Comparison of ENCODE assay signal across 11 mouse cellular contexts in genomic region chr16:63817606-63818005, GRCm38 (mm10). TPM values are rescaled to one million over a fixed set of nuclear protein-coding genes. Genes with fewer than 3 reads are reported as not detected.
DNase-seq lines count a peak whose midpoint lies in the region; ATAC-seq and TF ChIP-seq lines count a peak whose summit lies in the region.
"Had no signal": no experiment of that assay in that cellular context is flagged by ENCODE, and none has a peak within 500 bp of the region (broad histone marks: within the 10 kb centered on the region; RNA-seq: fewer than 3 reads in every experiment).

No protein-coding gene starts in this region.

- no peaks in the 10 kb centered on the region for H3K36me3 ChIP-seq in midbrain, embryonic 12.5 days
- no peaks in the 10 kb centered on the region for H3K36me3 ChIP-seq in midbrain, embryonic 15.5 days (replicated peaks)
- no peaks in the 10 kb centered on the region for H3K36me3 ChIP-seq in intestine, embryonic 16.5 days (ENCODE audit: control insufficient read depth, insufficient read depth, low read length)
- no peaks in the 10 kb centered on the region for H3K36me3 ChIP-seq in stomach, postnatal 0 days (ENCODE audit: control insufficient read depth, insufficient read depth, low read length)
- H3K36me3 ChIP-seq: liver, embryonic 15.5 days had no signal

- no peak overlapping the region for H3K4me2 ChIP-seq in midbrain, embryonic 12.5 days (replicated peaks)
- H3K4me2 ChIP-seq in midbrain, embryonic 15.5 days: no peak overlapping the region
- no peak overlapping the region for H3K4me2 ChIP-seq in intestine, embryonic 16.5 days (ENCODE audit: low read depth, low read length)
- no peak overlapping the region; the same call in 1 of the 2 replicates for H3K4me2 ChIP-seq in stomach, postnatal 0 days (replicated peaks; ENCODE audit: low read depth)
- H3K4me2 ChIP-seq: liver, embryonic 15.5 days had no signal

- no peak for TF ChIP-seq EP300 in stomach, postnatal 0 days (optimal IDR thresholded peaks at IDR 0.05)

- TF ChIP-seq CTCF in stomach, postnatal 0 days (IDR thresholded peaks at IDR 0.05; ENCODE audit: low read depth): no peak

- no peak overlapping the region for H3K4me3 ChIP-seq in midbrain, embryonic 12.5 days
- no peak overlapping the region for H3K4me3 ChIP-seq in midbrain, embryonic 15.5 days
- H3K4me3 ChIP-seq in intestine, embryonic 16.5 days (ENCODE audit: low read length): no peak overlapping the region
- no peak overlapping the region for H3K4me3 ChIP-seq in stomach, postnatal 0 days (ENCODE audit: low read depth, low read length)
- H3K4me3 ChIP-seq: liver, embryonic 15.5 days had no signal

- 0 out of 2 replicates have a peak overlapping the region, but pooled peaks have one; percentile 20 for H3K27ac ChIP-seq in midbrain, embryonic 12.5 days (replicated peaks)
- H3K27ac ChIP-seq in midbrain, embryonic 15.5 days: no peak overlapping the region
- H3K27ac ChIP-seq in intestine, embryonic 16.5 days (ENCODE audit: low read length): 0 out of 2 replicates have a peak overlapping the region, but pooled peaks have one; percentile 9
- 0 out of 2 replicates have a peak overlapping the region, but pooled peaks have one; percentile 10 for H3K27ac ChIP-seq in stomach, postnatal 0 days (replicated peaks)
- H3K27ac ChIP-seq: liver, embryonic 15.5 days had no signal

- H3K27me3 ChIP-seq in midbrain, embryonic 12.5 days: no peaks in the 10 kb centered on the region
- H3K27me3 ChIP-seq in midbrain, embryonic 15.5 days (replicated peaks): no peaks in the 10 kb centered on the region
- H3K27me3 ChIP-seq in intestine, embryonic 16.5 days (replicated peaks; ENCODE audit: control insufficient read depth, insufficient read depth, low read length): no peaks in the 10 kb centered on the region
- no peaks in the 10 kb centered on the region for H3K27me3 ChIP-seq in stomach, postnatal 0 days (ENCODE audit: control insufficient read depth, insufficient read depth, low read length)
- H3K27me3 ChIP-seq: liver, embryonic 15.5 days; Patski had no signal

- ATAC-seq in frontal cortex, adult (ENCODE audit: low TSS enrichment): peak; percentile 83
- peak; percentile 53; the same call in 1 of the 2 replicates for ATAC-seq in midbrain, embryonic 12.5 days (ENCODE audit: low FRiP score, low read depth)
- no peak for ATAC-seq in midbrain, embryonic 15.5 days (replicated peaks)
- peak; percentile 40; the same call in 1 of the 2 replicates for ATAC-seq in intestine, embryonic 16.5 days
- no peak for ATAC-seq in stomach, postnatal 0 days (ENCODE audit: low FRiP score, low TSS enrichment)
- ATAC-seq: Patski had no signal

- H3K4me1 ChIP-seq in midbrain, embryonic 12.5 days: peaks cover 10% of the 10 kb centered on the region
- H3K4me1 ChIP-seq in midbrain, embryonic 15.5 days: no peaks in the 10 kb centered on the region
- H3K4me1 ChIP-seq in intestine, embryonic 16.5 days (ENCODE audit: control insufficient read depth, insufficient read depth, low read length): no peaks in the 10 kb centered on the region
- H3K4me1 ChIP-seq in stomach, postnatal 0 days (replicated peaks; ENCODE audit: control insufficient read depth, insufficient read depth): no peaks in the 10 kb centered on the region
- H3K4me1 ChIP-seq: liver, embryonic 15.5 days had no signal

- H3K9ac ChIP-seq in midbrain, embryonic 12.5 days (replicated peaks): no peak overlapping the region
- H3K9ac ChIP-seq in midbrain, embryonic 15.5 days: no peak overlapping the region
- H3K9ac ChIP-seq in intestine, embryonic 16.5 days (ENCODE audit: low read depth, low read length): no peak overlapping the region
- no peak overlapping the region for H3K9ac ChIP-seq in stomach, postnatal 0 days (ENCODE audit: low read length)
- H3K9ac ChIP-seq: liver, embryonic 15.5 days had no signal

- H3K9me3 ChIP-seq in midbrain, embryonic 12.5 days: no peaks in the 10 kb centered on the region
- H3K9me3 ChIP-seq in midbrain, embryonic 15.5 days: no peaks in the 10 kb centered on the region
- no peaks in the 10 kb centered on the region for H3K9me3 ChIP-seq in intestine, embryonic 16.5 days (ENCODE audit: control insufficient read depth, low read length)
- no peaks in the 10 kb centered on the region for H3K9me3 ChIP-seq in stomach, postnatal 0 days (ENCODE audit: control insufficient read depth, low read length)
- H3K9me3 ChIP-seq: liver, embryonic 15.5 days had no signal

- no peak for DNase-seq in frontal cortex, postnatal 14 days (ENCODE audit: low spot score in 2 of 2)
- DNase-seq in stomach, postnatal 0 days (ENCODE audit: low spot score): no peak
- no peak for DNase-seq in urinary bladder, postnatal 10 days (ENCODE audit: low spot score)
- DNase-seq in thymus, postnatal 36 days: no peak
- DNase-seq: retina, postnatal 1 day had no signal

- WGBS in midbrain, embryonic 12.5 days: 44% methylated on average over 6 of the region's 6 CpGs
- 34% methylated on average over 6 of the region's 6 CpGs for WGBS in midbrain, embryonic 15.5 days
- WGBS in intestine, embryonic 16.5 days: 35% methylated on average over 6 of the region's 6 CpGs
- 37% methylated on average over 6 of the region's 6 CpGs for WGBS in stomach, postnatal 0 days

RNA-seq across cellular contexts. Expression of gene Epha3, which starts 46.4 kb away (rescaled TPM):
- polyA plus RNA-seq in midbrain, embryonic 12.5 days (2016; fragmentation: Nextera tagmentation; extraction: Ambion mirVana): 36.4 and 36.7 TPM in 2 replicates
- 16.5 and 22.3 TPM in 2 replicates for polyA plus RNA-seq in midbrain, embryonic 15.5 days (2015; fragmentation: Nextera tagmentation; extraction: Ambion mirVana)
- 5.5 and 6.5 TPM in 2 replicates for polyA plus RNA-seq in intestine, embryonic 16.5 days (2015; fragmentation: Nextera tagmentation; extraction: Ambion mirVana)
- 5.9 and 6.4 TPM in 2 replicates for polyA plus RNA-seq in stomach, postnatal 0 days (2015; fragmentation: Nextera tagmentation; extraction: Ambion mirVana)
- polyA plus RNA-seq: Patski had no signal

Comparison
In these comparisons a context has a peak if more than half of its experiments do, and no peak if none do; other contexts are left out.
1. ATAC-seq: peak in frontal cortex, adult (single experiment), midbrain, embryonic 12.5 days (single experiment) and intestine, embryonic 16.5 days (single experiment); none in midbrain, embryonic 15.5 days (single experiment) and stomach, postnatal 0 days (single experiment).